20 mouse cellular contexts compared by ENCODE assay signal in genomic region chr8:43243326-43243725, GRCm38 (mm10).
DNase-seq lines count a peak whose midpoint lies in the region; ATAC-seq and TF ChIP-seq lines count a peak whose summit lies in the region.
"Had no signal": no experiment of that assay in that cellular context is flagged by ENCODE, and none has a peak within 500 bp of the region (broad histone marks: within the 10 kb centered on the region; RNA-seq: fewer than 3 reads in every experiment).

No protein-coding gene starts in this region.

- H3K4me1 ChIP-seq in forebrain, embryonic 15.5 days: no peaks in the 10 kb centered on the region
- H3K4me1 ChIP-seq in forebrain, postnatal 0 days (ENCODE audit: insufficient read depth): no peaks in the 10 kb centered on the region
- H3K4me1 ChIP-seq: embryonic facial prominence, embryonic 10.5 days; forebrain, embryonic 10.5 days; heart, embryonic 15.5 days; hindbrain, embryonic 13.5 days had no signal

- no peaks in the 10 kb centered on the region for H3K27me3 ChIP-seq in forebrain, embryonic 15.5 days
- H3K27me3 ChIP-seq in forebrain, postnatal 0 days (ENCODE audit: insufficient read depth, low read length): no peaks in the 10 kb centered on the region
- H3K27me3 ChIP-seq: heart, embryonic 15.5 days; hindbrain, embryonic 13.5 days; Patski had no signal

- no peaks in the 10 kb centered on the region for H3K9me3 ChIP-seq in forebrain, embryonic 15.5 days
- no peaks in the 10 kb centered on the region for H3K9me3 ChIP-seq in forebrain, postnatal 0 days (ENCODE audit: low read length)
- H3K9me3 ChIP-seq: embryonic facial prominence, embryonic 10.5 days; forebrain, embryonic 10.5 days; heart, embryonic 15.5 days; hindbrain, embryonic 13.5 days had no signal

- H3K36me3 ChIP-seq in forebrain, embryonic 15.5 days: no peaks in the 10 kb centered on the region
- H3K36me3 ChIP-seq in forebrain, postnatal 0 days (ENCODE audit: insufficient read depth): no peaks in the 10 kb centered on the region
- H3K36me3 ChIP-seq: embryonic facial prominence, embryonic 10.5 days; forebrain, embryonic 10.5 days; heart, embryonic 15.5 days; hindbrain, embryonic 13.5 days had no signal

- no peak for DNase-seq in forebrain, postnatal 0 days
- peak; percentile 70 for DNase-seq in Muller cell, postnatal 12 days (ENCODE audit: inconsistent ontology term)
- DNase-seq in fat pad, adult 2 months (ENCODE audit: extremely low read depth, low read depth, low spot score): peak; percentile 68
- peak; percentile 9 to 73 for DNase-seq in layer of hippocampus, postnatal 14 days (ENCODE audit: low spot score in 2 of 2)
- no peak for DNase-seq in spleen, postnatal 14 days (ENCODE audit: low spot score in 2 of 2)
- DNase-seq in left cerebral cortex, adult 11 months (ENCODE audit: low spot score): no peak
- DNase-seq: adrenal gland, postnatal 14 days; cerebellum, adult 2 months; gastrocnemius, postnatal 10 days; heart, adult 2 months; heart, postnatal 14 days had no signal

- no peak overlapping the region for H3K9ac ChIP-seq in forebrain, embryonic 15.5 days (replicated peaks)
- H3K9ac ChIP-seq in forebrain, postnatal 0 days: no peak overlapping the region
- H3K9ac ChIP-seq: heart, embryonic 15.5 days; hindbrain, embryonic 13.5 days had no signal

- H3K4me2 ChIP-seq in forebrain, embryonic 15.5 days (replicated peaks): no peak overlapping the region
- H3K4me2 ChIP-seq in forebrain, postnatal 0 days (ENCODE audit: low read depth): no peak overlapping the region
- H3K4me2 ChIP-seq: heart, embryonic 11.5 days; heart, embryonic 15.5 days; hindbrain, embryonic 13.5 days had no signal

- H3K4me3 ChIP-seq in forebrain, embryonic 15.5 days: no peak overlapping the region
- no peak overlapping the region for H3K4me3 ChIP-seq in forebrain, postnatal 0 days (ENCODE audit: low read depth, low read length)
- H3K4me3 ChIP-seq: embryonic facial prominence, embryonic 10.5 days; forebrain, embryonic 10.5 days; heart, adult 2 months; heart, embryonic 15.5 days; hindbrain, embryonic 13.5 days had no signal

- 0 out of 2 replicates have a peak, but pooled peaks have one; percentile 46 for ATAC-seq in forebrain, embryonic 15.5 days (replicated peaks)
- ATAC-seq in forebrain, postnatal 0 days: no peak
- ATAC-seq: activated CD4-positive, CD25-positive, alpha-beta regulatory T cell, adult 4 months; hindbrain, postnatal 0 days; Patski had no signal

- TF ChIP-seq CTCF in forebrain, postnatal 0 days (IDR thresholded peaks at IDR 0.05; ENCODE audit: low read depth): no peak

- H3K27ac ChIP-seq in forebrain, embryonic 15.5 days (replicated peaks): no peak overlapping the region
- no peak overlapping the region for H3K27ac ChIP-seq in forebrain, postnatal 0 days (ENCODE audit: low read depth, low read length)
- H3K27ac ChIP-seq: embryonic facial prominence, embryonic 10.5 days; forebrain, embryonic 10.5 days; heart, adult 2 months; heart, embryonic 15.5 days; hindbrain, embryonic 13.5 days; hindbrain, postnatal 0 days had no signal

- WGBS in forebrain, embryonic 15.5 days: 62% methylated on average over 3 of the region's 3 CpGs
- WGBS in forebrain, postnatal 0 days: 61% methylated on average over 3 of the region's 3 CpGs

Comparison
In these comparisons a context has a peak if more than half of its experiments do, and no peak if none do; other contexts are left out.
1. DNase-seq: peak in Muller cell, postnatal 12 days (single experiment), fat pad, adult 2 months (single experiment) and layer of hippocampus, postnatal 14 days (2 of 2); none in forebrain, postnatal 0 days (single experiment), spleen, postnatal 14 days (0 of 2) and left cerebral cortex, adult 11 months (single experiment).